Mouse (Mus musculus): ENCODE measurements around the gene Rnf212b. TPM values are rescaled to one million over a fixed set of nuclear protein-coding genes. Genes with fewer than 3 reads are reported as not detected.
A peak's percentile ranks its signal among the peaks of the same experiment; 100 is the strongest.
"Not testable (repeated sequence)": the region's sequence is repeated elsewhere in the genome, so short reads cannot be mapped to it uniquely, and the experiment has no call there.

Gene Rnf212b
- total RNA-seq (2021) = not detected
- long read RNA-seq, experiment 1 = 0 reads
- long read RNA-seq, experiment 2 = 0 reads

GRCm38 (mm10) chr14:54813991-54814390 lies at the start of gene Rnf212b:
TSS of gene Rnf212b (plus strand) at chr14:54814141.
- DNase-seq (ENCODE audit: low spot score in 2 of 2) = no peak

GRCm38 (mm10) chr14:54766937-54767336 lies 47.0 kb upstream of the Rnf212b start:
- not testable (repeated sequence) for DNase-seq (ENCODE audit: low spot score in 2 of 2)

- DNase-seq (ENCODE audit: low spot score in 2 of 2) = no peak
Measured at GRCm38 (mm10) chr14:54768314-54769067, 45.5 kb upstream of the Rnf212b start.

GRCm38 (mm10) chr14:54769068-54769425 lies 44.9 kb upstream of the Rnf212b start:
- DNase-seq (ENCODE audit: low spot score in 2 of 2) = no peak

GRCm38 (mm10) chr14:54770373-54770772 lies 43.6 kb upstream of the Rnf212b start:
- no peak for DNase-seq (ENCODE audit: low spot score in 2 of 2)

- DNase-seq (ENCODE audit: low spot score in 2 of 2) = no peak
Measured at GRCm38 (mm10) chr14:54772333-54772856, 41.5 kb upstream of the Rnf212b start.

- no peak for DNase-seq (ENCODE audit: low spot score in 2 of 2)
Measured at GRCm38 (mm10) chr14:54775534-54776041, 38.4 kb upstream of the Rnf212b start.

- DNase-seq (ENCODE audit: low spot score in 2 of 2) = no peak
Measured at GRCm38 (mm10) chr14:54776768-54777167, 37.2 kb upstream of the Rnf212b start.

- DNase-seq (ENCODE audit: low spot score in 2 of 2) = no peak
Measured at GRCm38 (mm10) chr14:54777893-54778292, 36.0 kb upstream of the Rnf212b start.

- no peak for DNase-seq (ENCODE audit: low spot score in 2 of 2)
Measured at GRCm38 (mm10) chr14:54780084-54780483, 33.9 kb upstream of the Rnf212b start.

GRCm38 (mm10) chr14:54780836-54781609 lies 32.9 kb upstream of the Rnf212b start:
- DNase-seq (ENCODE audit: low spot score in 2 of 2) = peak in 1 of 2 experiments; percentile 26

GRCm38 (mm10) chr14:54781610-54782365 lies 32.2 kb upstream of the Rnf212b start, which contains the start of gene Slc7a8:
TSS of gene Slc7a8 (minus strand) at chr14:54781946.
- peak; percentile 22 to 36 for DNase-seq (ENCODE audit: low spot score in 2 of 2)

- DNase-seq (ENCODE audit: low spot score in 2 of 2) = no peak
Measured at GRCm38 (mm10) chr14:54782971-54783370, 31.0 kb upstream of the Rnf212b start.

GRCm38 (mm10) chr14:54785898-54786297 lies 28.0 kb upstream of the Rnf212b start:
- DNase-seq (ENCODE audit: low spot score in 2 of 2) = peak; percentile 26 to 61

GRCm38 (mm10) chr14:54786489-54786888 lies 27.5 kb upstream of the Rnf212b start:
- DNase-seq (ENCODE audit: low spot score in 2 of 2) = peak in 1 of 2 experiments; percentile 24

GRCm38 (mm10) chr14:54787226-54787625 lies 26.7 kb upstream of the Rnf212b start:
- DNase-seq (ENCODE audit: low spot score in 2 of 2) = no peak

- no peak for DNase-seq (ENCODE audit: low spot score in 2 of 2)
Measured at GRCm38 (mm10) chr14:54788231-54788630, 25.7 kb upstream of the Rnf212b start.

- DNase-seq (ENCODE audit: low spot score in 2 of 2) = no peak
Measured at GRCm38 (mm10) chr14:54792166-54792565, 21.8 kb upstream of the Rnf212b start.

GRCm38 (mm10) chr14:54793351-54793750 lies 20.6 kb upstream of the Rnf212b start:
- DNase-seq (ENCODE audit: low spot score in 2 of 2) = no peak

GRCm38 (mm10) chr14:54793894-54794830 lies 19.8 kb upstream of the Rnf212b start:
- no peak for DNase-seq (ENCODE audit: low spot score in 2 of 2)
